Mouse (Mus musculus): ENCODE results near the gene Hnrnpa1. TPM values are rescaled to one million over a fixed set of nuclear protein-coding genes. Genes with fewer than 3 reads are reported as not detected.

Hnrnpa1 gene
- 299 and 307 TPM in 2 replicates for polyA plus RNA-seq (2012; rRNA removed)

DNA sequence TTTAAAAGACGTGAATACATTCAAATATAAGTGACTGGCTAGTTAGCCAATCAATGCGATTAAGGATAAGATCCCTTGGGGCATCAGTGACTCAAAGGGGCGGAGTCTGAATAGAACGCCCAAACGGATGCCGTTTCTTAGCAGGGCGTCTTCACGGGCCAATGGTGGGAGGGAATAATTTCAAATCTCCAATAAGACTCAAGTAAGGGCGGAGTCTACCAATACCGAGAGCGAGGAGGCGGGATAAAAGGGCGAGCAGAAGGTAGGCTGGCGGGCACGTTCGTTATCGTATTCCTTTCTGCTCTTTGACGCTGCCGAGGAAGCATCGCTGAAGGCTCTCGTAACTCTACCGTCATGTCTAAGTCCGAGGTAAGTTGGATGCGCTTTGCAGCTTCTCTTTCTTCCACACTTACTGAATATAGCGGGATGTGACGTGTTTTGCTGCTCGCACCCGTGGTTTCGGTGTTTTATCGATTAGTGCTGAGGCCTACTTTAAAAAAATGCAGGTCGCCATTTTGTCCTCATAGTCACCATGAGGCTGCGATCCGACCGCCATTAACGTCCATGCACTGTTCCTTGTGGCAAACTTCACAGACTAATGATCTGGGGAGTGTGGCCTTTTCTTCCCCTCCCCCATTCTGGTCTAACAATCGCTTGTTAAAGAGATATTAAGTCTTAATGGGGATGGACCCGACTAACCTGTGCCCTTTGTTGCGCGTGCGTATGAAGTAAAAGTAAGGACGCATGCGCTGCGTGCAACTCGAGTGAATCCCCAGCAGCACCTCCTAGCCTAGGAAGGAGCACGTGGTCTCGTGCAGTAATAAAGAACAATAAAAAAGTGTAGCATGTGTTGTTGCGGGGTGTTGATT is at the start of gene Hnrnpa1:
Gene Hnrnpa1, plus strand, starts transcription at position 273 of the 869 bp plus-strand sequence.

GRCm38 (mm10) chr15:103239685-103240159 is 510 bp upstream of the Hnrnpa1 start, which contains the start of gene Cbx5:
Gene Cbx5, minus strand, starts transcription at chr15:103239816.

DNA sequence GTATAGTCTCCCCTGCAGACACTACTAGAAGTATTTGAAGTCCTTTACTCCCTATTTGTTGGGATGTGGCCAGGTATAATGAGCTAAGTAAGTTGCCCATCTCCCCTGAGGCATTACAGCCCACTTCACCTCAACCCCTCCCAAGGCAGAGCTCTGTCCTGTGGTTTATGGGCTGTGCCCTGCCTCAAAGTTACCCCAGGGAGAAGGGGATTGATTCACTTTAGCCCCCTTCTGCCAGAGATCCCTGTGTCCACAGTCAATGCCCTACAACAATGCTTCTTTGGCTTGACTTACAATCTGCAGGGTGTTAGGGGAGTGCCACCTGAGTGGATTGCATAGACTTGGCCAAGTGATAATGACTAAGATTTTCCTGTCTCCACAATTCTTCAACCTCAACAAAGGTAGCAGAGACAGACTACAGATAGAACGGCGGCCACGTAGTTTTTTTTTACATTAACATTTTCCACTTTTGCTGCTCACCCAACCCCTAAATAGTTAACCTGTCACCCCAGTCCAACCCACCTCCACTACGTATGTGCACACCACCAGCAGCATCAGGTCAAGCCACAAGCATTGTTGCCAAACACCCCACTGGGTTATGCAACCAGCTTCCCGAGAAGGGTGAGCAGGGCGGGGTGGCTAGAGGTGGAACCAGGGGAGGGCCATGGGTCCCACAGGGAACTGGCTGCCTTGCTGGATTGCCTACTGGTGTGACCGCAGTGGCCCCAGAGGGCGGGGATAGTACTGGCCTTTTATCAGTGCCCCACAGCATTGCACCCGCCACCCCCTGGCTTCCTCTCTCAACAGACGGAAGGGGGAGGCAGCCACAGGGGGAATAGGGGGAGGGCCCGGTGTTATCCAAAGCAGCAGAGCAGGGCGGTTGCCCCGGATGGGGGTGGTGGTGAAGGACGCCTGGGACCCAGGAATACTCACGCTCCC is 17.8 kb downstream of the Hnrnpa1 start, which contains the start of gene Nfe2:
Gene Nfe2, minus strand, starts transcription at position 614 of the 939 bp plus-strand sequence.

DNA sequence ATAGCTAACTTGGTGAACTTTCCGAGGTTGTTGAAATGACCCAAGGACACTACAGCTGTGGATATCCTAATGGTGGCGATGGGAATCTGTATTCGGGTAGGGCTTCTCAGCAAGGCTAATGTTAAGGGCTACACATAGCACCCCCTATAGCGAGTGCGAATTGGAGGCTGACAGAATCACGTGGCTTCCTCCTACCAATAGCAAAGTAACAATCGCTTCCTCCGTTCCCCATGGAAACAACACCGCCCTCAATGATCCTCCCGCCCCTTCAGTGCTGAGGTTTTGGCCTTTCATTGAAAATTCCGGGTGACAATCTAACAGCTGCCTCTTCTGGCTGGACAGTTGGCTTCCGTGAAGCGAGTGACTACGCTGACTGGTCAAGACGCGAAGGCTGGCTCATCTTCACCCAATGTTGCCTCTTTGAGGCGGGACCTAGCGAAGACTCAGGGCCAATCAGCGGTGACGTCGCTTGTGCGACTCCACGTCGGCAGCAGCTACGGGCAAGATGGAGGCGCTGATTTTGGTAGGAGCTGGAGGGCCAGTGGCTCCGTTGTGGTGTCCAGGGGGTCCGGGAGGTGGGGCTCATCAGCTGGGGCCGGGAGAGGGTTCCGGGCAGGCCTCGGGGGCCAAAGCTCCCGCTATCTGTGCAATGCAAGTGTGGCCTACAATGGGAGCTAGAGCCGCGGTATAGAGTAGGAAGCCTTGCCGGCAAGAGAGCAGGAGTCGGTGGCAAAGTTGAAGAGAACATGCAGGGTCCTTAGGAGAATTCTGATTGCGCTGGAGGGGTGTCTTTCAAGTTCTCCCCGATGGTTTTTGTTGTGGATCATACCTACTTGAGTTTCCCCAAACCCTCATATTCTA is 32.4 kb downstream of the Hnrnpa1 start, which contains the start of gene Copz1:
Gene Copz1, plus strand, starts transcription at position 296 of the 861 bp plus-strand sequence.

Other genes with a start within 250 kb of the Hnrnpa1 start
- not detected in 2 replicates for gene Hoxc8, start 249.8 kb upstream of the Hnrnpa1 start, polyA plus RNA-seq (2012; rRNA removed)
- gene Hoxc6, start 242.2 kb upstream of the Hnrnpa1 start, polyA plus RNA-seq (2012; rRNA removed) = 0.13 TPM in 2 replicates
- 0.06 and 0.11 TPM in 2 replicates for gene Hoxc4, start 221.5 kb upstream of the Hnrnpa1 start, polyA plus RNA-seq (2012; rRNA removed)
- gene Smug1, start 73.3 kb upstream of the Hnrnpa1 start, polyA plus RNA-seq (2012; rRNA removed) = 5.2 TPM in 2 replicates
- gene Cbx5, start 616 bp upstream of the Hnrnpa1 start, polyA plus RNA-seq (2012; rRNA removed) = 17.1 and 17.5 TPM in 2 replicates
- 105 and 117 TPM in 2 replicates for gene Nfe2, start 18.0 kb downstream of the Hnrnpa1 start, polyA plus RNA-seq (2012; rRNA removed)
- gene Copz1, start 32.3 kb downstream of the Hnrnpa1 start, polyA plus RNA-seq (2012; rRNA removed) = 123 and 127 TPM in 2 replicates
- gene Gpr84, start 70.2 kb downstream of the Hnrnpa1 start, polyA plus RNA-seq (2012; rRNA removed) = 0.85 and 0.87 TPM in 2 replicates
- 6.8 and 7.2 TPM in 2 replicates for gene Zfp385a, start 99.7 kb downstream of the Hnrnpa1 start, polyA plus RNA-seq (2012; rRNA removed)
- 12.3 and 14.7 TPM in 2 replicates for gene Itga5, start 126.3 kb downstream of the Hnrnpa1 start, polyA plus RNA-seq (2012; rRNA removed)
- not detected in 2 replicates for gene Gtsf1, start 190.0 kb downstream of the Hnrnpa1 start, polyA plus RNA-seq (2012; rRNA removed)
- gene Gtsf2, start 208.0 kb downstream of the Hnrnpa1 start, polyA plus RNA-seq (2012; rRNA removed) = not detected in 2 replicates
- 9.7 and 10.4 TPM in 2 replicates for gene Nckap1l, start 213.4 kb downstream of the Hnrnpa1 start, polyA plus RNA-seq (2012; rRNA removed)

All from liver, embryonic 18 days (tissue).